Comparison of ENCODE assay signal across 11 mouse cellular contexts in genomic region chr1:180902915-180903314, GRCm38 (mm10). TPM values are rescaled to one million over a fixed set of nuclear protein-coding genes. Genes with fewer than 3 reads are reported as not detected.
A peak's percentile ranks its signal among the peaks of the same experiment; 100 is the strongest.
DNase-seq lines count a peak whose midpoint lies in the region; ATAC-seq lines count a peak whose summit lies in the region.
"Had no signal": no experiment of that assay in that cellular context is flagged by ENCODE, and none has a peak within 500 bp of the region (broad histone marks: within the 10 kb centered on the region; RNA-seq: fewer than 3 reads in every experiment).

No protein-coding gene starts in this region.

- H3K4me3 ChIP-seq in heart, embryonic 13.5 days: no peak overlapping the region
- H3K4me3 ChIP-seq in liver, embryonic 11.5 days (ENCODE audit: low read depth, low read length): no peak overlapping the region
- no peak overlapping the region for H3K4me3 ChIP-seq in stomach, embryonic 14.5 days (ENCODE audit: low read depth, low read length)

- peak overlapping the region; percentile 96 for H3K4me2 ChIP-seq in heart, embryonic 13.5 days
- H3K4me2 ChIP-seq in liver, embryonic 11.5 days: peak overlapping the region; percentile 86
- H3K4me2 ChIP-seq in stomach, embryonic 14.5 days (replicated peaks; ENCODE audit: low read depth, low read length): no peak overlapping the region

- no peak overlapping the region for H3K27ac ChIP-seq in heart, embryonic 13.5 days (replicated peaks)
- H3K27ac ChIP-seq in liver, embryonic 11.5 days (ENCODE audit: low read depth, low read length): peak overlapping the region; percentile 93
- no peak overlapping the region for H3K27ac ChIP-seq in stomach, embryonic 14.5 days (ENCODE audit: low read length)

- H3K4me1 ChIP-seq in heart, embryonic 13.5 days: peaks cover 20% of the 10 kb centered on the region
- peaks cover 33% of the 10 kb centered on the region for H3K4me1 ChIP-seq in liver, embryonic 11.5 days (replicated peaks; ENCODE audit: control insufficient read depth, insufficient read depth, low read length)
- H3K4me1 ChIP-seq in stomach, embryonic 14.5 days (ENCODE audit: control insufficient read depth, insufficient read depth, low read length): peaks cover 9% of the 10 kb centered on the region; the same call in 1 of the 2 replicates

- peak; percentile 51 for ATAC-seq in heart, embryonic 13.5 days (ENCODE audit: extremely low read depth, insufficient number of reproducible peaks, low FRiP score, low TSS enrichment)
- ATAC-seq in liver, embryonic 11.5 days (replicated peaks; ENCODE audit: low FRiP score): peak; percentile 94
- ATAC-seq in stomach, embryonic 14.5 days (ENCODE audit: insufficient number of reproducible peaks, insufficient read depth, low FRiP score, low read depth): peak; percentile 57; the same call in 1 of the 2 replicates
- ATAC-seq in inflammation-experienced regulatory T-cells, adult 6 months: no peak

- no peak overlapping the region for H3K9ac ChIP-seq in heart, embryonic 13.5 days
- H3K9ac ChIP-seq in liver, embryonic 11.5 days (ENCODE audit: low read depth, low read length): no peak overlapping the region
- no peak overlapping the region for H3K9ac ChIP-seq in stomach, embryonic 14.5 days (replicated peaks; ENCODE audit: low read depth, low read length)

- H3K27me3 ChIP-seq in heart, embryonic 13.5 days (replicated peaks): 0 out of 2 replicates have a peak, but pooled peaks cover under 1% of the 10 kb centered on the region
- H3K27me3 ChIP-seq in liver, embryonic 11.5 days (replicated peaks; ENCODE audit: control insufficient read depth, insufficient read depth, low read length): no peaks in the 10 kb centered on the region
- H3K27me3 ChIP-seq in stomach, embryonic 14.5 days (ENCODE audit: control insufficient read depth, insufficient read depth, low read length): no peaks in the 10 kb centered on the region

- H3K36me3 ChIP-seq in heart, embryonic 13.5 days: peaks cover 24% of the 10 kb centered on the region
- H3K36me3 ChIP-seq in liver, embryonic 11.5 days (ENCODE audit: control insufficient read depth, insufficient read depth, low read length): peaks cover 22% of the 10 kb centered on the region
- peaks cover 19% of the 10 kb centered on the region for H3K36me3 ChIP-seq in stomach, embryonic 14.5 days (ENCODE audit: control insufficient read depth, insufficient read depth, low read length)

- intact Hi-C loops in heart, postnatal 14 days (cut with DNase I): no loop called here

- no peaks in the 10 kb centered on the region for H3K9me3 ChIP-seq in heart, embryonic 13.5 days
- H3K9me3 ChIP-seq in liver, embryonic 11.5 days (ENCODE audit: control insufficient read depth, low read length): no peaks in the 10 kb centered on the region
- H3K9me3 ChIP-seq in stomach, embryonic 14.5 days (ENCODE audit: control insufficient read depth, low read depth, low read length): no peaks in the 10 kb centered on the region

- WGBS in heart, embryonic 13.5 days: 16% methylated on average over 5 of the region's 5 CpGs
- 17% methylated on average over 5 of the region's 5 CpGs for WGBS in liver, embryonic 11.5 days
- 40% methylated on average over 5 of the region's 5 CpGs for WGBS in stomach, embryonic 14.5 days

- DNase-seq in heart, postnatal 14 days: no peak
- DNase-seq in R1 (ENCODE audit: low read depth, low spot score): peak; percentile 84
- peak; percentile 66 for DNase-seq in liver, embryonic 11.5 days (ENCODE audit: low spot score)
- no peak for DNase-seq in right cerebral cortex, postnatal 25 days
- no peak for DNase-seq in cerebellum, postnatal 14 days
- DNase-seq: adrenal gland, postnatal 14 days; cerebellum, postnatal 36 days had no signal

RNA-seq across cellular contexts. Expression of gene Pycr2, which starts 1.2 kb away (rescaled TPM):
- 56.2 and 56.5 TPM in 2 replicates for polyA plus RNA-seq in heart, embryonic 13.5 days (2015; fragmentation: Nextera tagmentation; extraction: Ambion mirVana)
- total RNA-seq in heart, postnatal 14 days (2021): 10 to 100 TPM; 14.8 to 15.1 TPM
- polyA plus RNA-seq in liver, embryonic 11.5 days (2014; fragmentation: Nextera tagmentation; extraction: Ambion mirVana): 162 and 171 TPM in 2 replicates
- 86.0 and 92.3 TPM in 2 replicates for polyA plus RNA-seq in stomach, embryonic 14.5 days (2014; fragmentation: Nextera tagmentation; extraction: Ambion mirVana)
- 10 to 100 TPM; 39.9 to 46.0 (median 44.5) TPM for polyA plus RNA-seq in inflammation-experienced regulatory T-cells, adult 6 months (2017; shearing (Covaris generic))

RNA-seq across cellular contexts. Expression of gene Lefty2, which starts 10.0 kb away (rescaled TPM):
- polyA plus RNA-seq in heart, embryonic 13.5 days (2015; fragmentation: Nextera tagmentation; extraction: Ambion mirVana): 0.08 and 0.28 TPM in 2 replicates
- total RNA-seq in heart, postnatal 14 days (2021): under 1 TPM in 1 of 2 experiments, not detected in 1; 0.07 TPM
- not detected in 2 replicates for polyA plus RNA-seq in liver, embryonic 11.5 days (2014; fragmentation: Nextera tagmentation; extraction: Ambion mirVana)
- 0.14 TPM in 1 of 2 replicates, not detected in the other for polyA plus RNA-seq in stomach, embryonic 14.5 days (2014; fragmentation: Nextera tagmentation; extraction: Ambion mirVana)
- not detected for polyA plus RNA-seq in inflammation-experienced regulatory T-cells, adult 6 months (2017; shearing (Covaris generic))
- total RNA-seq: gastrocnemius, postnatal 4 days had no signal

RNA-seq across cellular contexts. Expression of gene Lefty1, which starts 31.9 kb away (rescaled TPM):
- polyA plus RNA-seq in heart, embryonic 13.5 days (2015; fragmentation: Nextera tagmentation; extraction: Ambion mirVana): 1.2 and 1.4 TPM in 2 replicates
- total RNA-seq in heart, postnatal 14 days (2021): under 1 TPM; 0.66 to 0.81 TPM
- polyA plus RNA-seq in liver, embryonic 11.5 days (2014; fragmentation: Nextera tagmentation; extraction: Ambion mirVana): 7.3 and 9.5 TPM in 2 replicates
- 1.8 and 3.6 TPM in 2 replicates for polyA plus RNA-seq in stomach, embryonic 14.5 days (2014; fragmentation: Nextera tagmentation; extraction: Ambion mirVana)
- not detected for polyA plus RNA-seq in inflammation-experienced regulatory T-cells, adult 6 months (2017; shearing (Covaris generic))

RNA-seq across cellular contexts. Expression of gene Tmem63a, which starts 39.2 kb away (rescaled TPM):
- 7.7 and 8.6 TPM in 2 replicates for polyA plus RNA-seq in heart, embryonic 13.5 days (2015; fragmentation: Nextera tagmentation; extraction: Ambion mirVana)
- 10 to 100 TPM; 14.9 to 15.3 TPM for total RNA-seq in heart, postnatal 14 days (2021)
- polyA plus RNA-seq in liver, embryonic 11.5 days (2014; fragmentation: Nextera tagmentation; extraction: Ambion mirVana): 7.8 and 8.3 TPM in 2 replicates
- 14.8 and 17.9 TPM in 2 replicates for polyA plus RNA-seq in stomach, embryonic 14.5 days (2014; fragmentation: Nextera tagmentation; extraction: Ambion mirVana)
- polyA plus RNA-seq in inflammation-experienced regulatory T-cells, adult 6 months (2017; shearing (Covaris generic)): 10 to 100 TPM; 12.8 to 18.6 (median 14.0) TPM

RNA-seq across cellular contexts. Expression of gene Sde2, which starts 52.0 kb away (rescaled TPM):
- 22.0 and 23.9 TPM in 2 replicates for polyA plus RNA-seq in heart, embryonic 13.5 days (2015; fragmentation: Nextera tagmentation; extraction: Ambion mirVana)
- total RNA-seq in heart, postnatal 14 days (2021): 10 to 100 TPM; 12.4 to 14.9 TPM
- polyA plus RNA-seq in liver, embryonic 11.5 days (2014; fragmentation: Nextera tagmentation; extraction: Ambion mirVana): 49.0 and 49.2 TPM in 2 replicates
- 34.7 and 35.2 TPM in 2 replicates for polyA plus RNA-seq in stomach, embryonic 14.5 days (2014; fragmentation: Nextera tagmentation; extraction: Ambion mirVana)
- polyA plus RNA-seq in inflammation-experienced regulatory T-cells, adult 6 months (2017; shearing (Covaris generic)): 10 to 100 TPM; 33.8 to 42.9 (median 37.5) TPM

Comparison
In these comparisons a context has a peak if more than half of its experiments do, and no peak if none do; other contexts are left out.
1. DNase-seq: peak in R1 (single experiment) and liver, embryonic 11.5 days (single experiment); none in heart, postnatal 14 days (0 of 2), right cerebral cortex, postnatal 25 days (single experiment) and cerebellum, postnatal 14 days (0 of 2).